Mouse (Mus musculus) myocyte (in vitro differentiated cells): ENCODE results near the gene AI837181. TPM values are rescaled to one million over a fixed set of nuclear protein-coding genes. Genes with fewer than 3 reads are reported as not detected.

Experiments used
- H3K27me3 ChIP-seq: one replicate; pipeline ENCODE4 v1.6.1; 2011; ENCODE audit not compliant: control insufficient read depth, insufficient read depth, insufficient read length
- H3K36me3 ChIP-seq: one replicate; pipeline ENCODE4 v1.6.1; 2011; ENCODE audit not compliant: control insufficient read depth, insufficient read depth
- H3K4me2 ChIP-seq: one replicate; pipeline ENCODE4 v1.6.1; 2011; ENCODE audit warnings: low read depth, control low read depth
- H3K4me3 ChIP-seq: one replicate; pipeline ENCODE4 v1.5.1; 2011; ENCODE audit warnings: mild to moderate bottlenecking, control low read depth, moderate library complexity
- H3K79me2 ChIP-seq: one replicate; pipeline ENCODE4 v1.6.1; 2011; ENCODE audit not compliant: control insufficient read depth, insufficient read depth
- H3ac ChIP-seq: one replicate; pipeline ENCODE4 v1.6.1; 2011; ENCODE audit not compliant: control insufficient read depth, insufficient read length
- CEBPB ChIP-seq: IDR thresholded peaks from 2 replicates; pipeline ENCODE4 v1.6.1; 2011; ENCODE audit warnings: mild to moderate bottlenecking, moderate library complexity; ENCODE audit not compliant: poor library complexity, insufficient read depth, severe bottlenecking
- E2F4 ChIP-seq: IDR thresholded peaks from one replicate; pipeline ENCODE4 v1.6.1; 2011; ENCODE audit warnings: mild to moderate bottlenecking, control low read depth, moderate library complexity; ENCODE audit not compliant: insufficient read depth
- MAX ChIP-seq: IDR thresholded peaks from one replicate; pipeline ENCODE4 v1.6.1; 2011; ENCODE audit warnings: low read depth, mild to moderate bottlenecking, control low read depth
- MYOD1 ChIP-seq, 3 experiments: IDR thresholded peaks; one replicate each; pipeline ENCODE4 v1.6.1; 2011; ENCODE audit warnings: control low read depth in 2 of 3, low read depth in 2 of 3, mild to moderate bottlenecking in 2 of 3, moderate library complexity in 1 of 3; ENCODE audit not compliant: insufficient read length in 2 of 3, control insufficient read depth in 1 of 3
- MYOG ChIP-seq, 3 experiments: IDR thresholded peaks; one replicate each; pipeline ENCODE4 v1.6.1; 2011; ENCODE audit warnings: control low read depth in 2 of 3, low read depth in 2 of 3, mild to moderate bottlenecking in 2 of 3; ENCODE audit not compliant: insufficient read length in 2 of 3, control insufficient read depth in 1 of 3, insufficient read depth in 1 of 3
- POLR2A ChIP-seq: IDR thresholded peaks from one replicate; pipeline ENCODE4 v1.6.1; 2011; ENCODE audit warnings: low read depth, mild to moderate bottlenecking, control low read depth, moderate library complexity; ENCODE audit not compliant: insufficient read length
- POLR2AphosphoS2 ChIP-seq: IDR thresholded peaks from one replicate; pipeline ENCODE4 v1.6.1; 2011; ENCODE audit warnings: low read depth, control low read depth; ENCODE audit not compliant: insufficient read length
- REST ChIP-seq: IDR thresholded peaks from one replicate; pipeline ENCODE4 v1.6.1; 2011; ENCODE audit warnings: mild to moderate bottlenecking, control low read depth, moderate library complexity; ENCODE audit not compliant: insufficient read depth, insufficient read length
- SRF ChIP-seq: IDR thresholded peaks from one replicate; pipeline ENCODE4 v1.6.1; 2011; ENCODE audit warnings: low read depth; ENCODE audit not compliant: control insufficient read depth, insufficient read length
- TCF12 ChIP-seq: IDR thresholded peaks from one replicate; pipeline ENCODE4 v1.6.1; 2011; ENCODE audit warnings: mild to moderate bottlenecking, control low read depth; ENCODE audit not compliant: poor library complexity, insufficient read depth, severe bottlenecking
- TCF3 ChIP-seq: IDR thresholded peaks from one replicate; pipeline ENCODE4 v1.6.1; 2011; ENCODE audit warnings: low read depth, control low read depth; ENCODE audit not compliant: insufficient read length
- USF1 ChIP-seq: IDR thresholded peaks from one replicate; pipeline ENCODE4 v1.6.1; 2011; ENCODE audit warnings: low read depth, mild to moderate bottlenecking, control low read depth, moderate library complexity
- polyA plus RNA-seq: library from polyadenylated mRNA; unstranded; fragments of >200 nt; fragmentation: generic; extraction: Trizol; gene quantifications from one replicate; pipeline ENCODE4 v1.2.1, GENCODE M21; 2012; ENCODE audit warnings: missing spikeins

Gene AI837181
- polyA plus RNA-seq, 1 experiment: 69.9 TPM

GRCm38 (mm10) chr19:5431911-5432464, 7.0 kb downstream of the AI837181 start:
- Histone ChIP-seq H3ac (no peak overlapping the region), H3K27me3 (no peaks in the 10 kb centered on the region), H3K36me3 (peaks cover 4% of the 10 kb centered on the region), H3K4me2 (peak overlapping the region; percentile 88), H3K4me3 (no peak overlapping the region), H3K79me2 (no peaks in the 10 kb centered on the region)
- TF ChIP-seq MYOG (IDR thresholded peaks at IDR 0.05; ENCODE audit: control insufficient read depth in 1 of 3, insufficient read depth in 1 of 3, insufficient read length in 2 of 3, low read depth in 2 of 3) (peak in 1 of 3 experiments; percentile 17), TCF12 (no peak), MYOD1 (IDR thresholded peaks at IDR 0.05; ENCODE audit: control insufficient read depth in 1 of 3, insufficient read length in 2 of 3, low read depth in 2 of 3) (peak in 1 of 3 experiments; percentile 26), CEBPB (0 out of 2 replicates have a peak, but pooled peaks have one; percentile 47)

GRCm38 (mm10) chr19:5432992-5433852, 8.3 kb downstream of the AI837181 start:
- TF ChIP-seq REST (no peak), MYOD1 (IDR thresholded peaks at IDR 0.05; ENCODE audit: control insufficient read depth in 1 of 3, insufficient read length in 2 of 3, low read depth in 2 of 3) (peak in 1 of 3 experiments; percentile 5)
- H3K4me2 ChIP-seq: peak overlapping the region; percentile 88
- no peak overlapping the region for H3ac ChIP-seq
- H3K36me3 ChIP-seq: no peaks in the 10 kb centered on the region
- H3K27me3 ChIP-seq: no peaks in the 10 kb centered on the region
- peak overlapping the region; percentile 1 for H3K4me3 ChIP-seq
- no peaks in the 10 kb centered on the region for H3K79me2 ChIP-seq

GRCm38 (mm10) chr19:5433951-5434350, 9.0 kb downstream of the AI837181 start:
- Histone ChIP-seq H3K4me3 (peak overlapping the region; percentile 1), H3K79me2 (no peaks in the 10 kb centered on the region), H3K27me3 (no peaks in the 10 kb centered on the region), H3K36me3 (no peaks in the 10 kb centered on the region), H3ac (no peak overlapping the region), H3K4me2 (peak overlapping the region; percentile 88)
- TF ChIP-seq POLR2A (no peak), SRF (no peak), MYOD1 (IDR thresholded peaks at IDR 0.05; ENCODE audit: control insufficient read depth in 1 of 3, insufficient read length in 2 of 3, low read depth in 2 of 3) (no peak), MAX (no peak), TCF12 (no peak), POLR2AphosphoS2 (no peak), E2F4 (no peak), MYOG (IDR thresholded peaks at IDR 0.05; ENCODE audit: control insufficient read depth in 1 of 3, insufficient read depth in 1 of 3, insufficient read length in 2 of 3, low read depth in 2 of 3) (no peak), TCF3 (no peak), USF1 (no peak), REST (no peak), CEBPB (no peak)

GRCm38 (mm10) chr19:5444371-5444908, 19.5 kb downstream of the AI837181 start:
- Histone ChIP-seq H3K79me2 (peaks cover 15% of the 10 kb centered on the region), H3K27me3 (no peaks in the 10 kb centered on the region), H3ac (no peak overlapping the region), H3K4me3 (peak overlapping the region; percentile 1), H3K36me3 (no peaks in the 10 kb centered on the region), H3K4me2 (peak overlapping the region; percentile 86)
- TF ChIP-seq REST (no peak), CEBPB (peak; percentile 88), USF1 (peak; percentile 68), POLR2AphosphoS2 (no peak)

- no peak overlapping the region for H3ac ChIP-seq
- no peaks in the 10 kb centered on the region for H3K36me3 ChIP-seq
- peak overlapping the region; percentile 86 for H3K4me2 ChIP-seq
- TF ChIP-seq TCF12: no peak
- peak in 1 of 3 experiments; percentile 49 for TF ChIP-seq MYOG (IDR thresholded peaks at IDR 0.05; ENCODE audit: control insufficient read depth in 1 of 3, insufficient read depth in 1 of 3, insufficient read length in 2 of 3, low read depth in 2 of 3)
- peak in 2 of 3 experiments; percentile 41 to 63 for TF ChIP-seq MYOD1 (IDR thresholded peaks at IDR 0.05; ENCODE audit: control insufficient read depth in 1 of 3, insufficient read length in 2 of 3, low read depth in 2 of 3)
- H3K4me3 ChIP-seq: peak overlapping the region; percentile 1
- H3K79me2 ChIP-seq: peaks cover 21% of the 10 kb centered on the region
- H3K27me3 ChIP-seq: no peaks in the 10 kb centered on the region
Measured at GRCm38 (mm10) chr19:5444954-5445353, 20.0 kb downstream of the AI837181 start.
